Mouse (Mus musculus) thymus, postnatal 10 days (tissue): ENCODE data around the gene Ntm.

Source experiments
- DNase-seq, 2 experiments: peaks; one replicate each; pipeline ENCODE4 v3.0.0; 2021; ENCODE audit warnings: low spot score in 2 of 2

Ntm gene

GRCm38 (mm10) chr9:29802071-29802705 lies 160.8 kb downstream of the Ntm start:
- no peak for DNase-seq

- no peak for DNase-seq
Observed at GRCm38 (mm10) chr9:29796281-29796680, 166.7 kb downstream of the Ntm start.

- DNase-seq: no peak
Observed at GRCm38 (mm10) chr9:29791199-29791915, 171.6 kb downstream of the Ntm start.

GRCm38 (mm10) chr9:29790017-29790416 lies 172.9 kb downstream of the Ntm start:
- DNase-seq: no peak

- no peak for DNase-seq
Observed at GRCm38 (mm10) chr9:29788855-29789254, 174.1 kb downstream of the Ntm start.

GRCm38 (mm10) chr9:29787408-29787807 lies 175.5 kb downstream of the Ntm start:
- DNase-seq: no peak

GRCm38 (mm10) chr9:29782697-29783096 lies 180.2 kb downstream of the Ntm start:
- DNase-seq: no peak

GRCm38 (mm10) chr9:29779739-29780138 lies 183.2 kb downstream of the Ntm start:
- DNase-seq: no peak

- no peak for DNase-seq
Observed at GRCm38 (mm10) chr9:29776951-29777350, 186.0 kb downstream of the Ntm start.

- DNase-seq: no peak
Observed at GRCm38 (mm10) chr9:29776542-29776941, 186.4 kb downstream of the Ntm start.

- DNase-seq: no peak
Observed at GRCm38 (mm10) chr9:29776030-29776429, 186.9 kb downstream of the Ntm start.

- no peak for DNase-seq
Observed at GRCm38 (mm10) chr9:29772625-29773388, 190.1 kb downstream of the Ntm start.

GRCm38 (mm10) chr9:29771870-29772269 lies 191.1 kb downstream of the Ntm start:
- no peak for DNase-seq

GRCm38 (mm10) chr9:29771071-29771785 lies 191.7 kb downstream of the Ntm start:
- DNase-seq: no peak

GRCm38 (mm10) chr9:29769361-29769760 lies 193.6 kb downstream of the Ntm start:
- DNase-seq: no peak

GRCm38 (mm10) chr9:29765990-29766980 lies 196.7 kb downstream of the Ntm start:
- DNase-seq: no peak

GRCm38 (mm10) chr9:29763338-29763737 lies 199.6 kb downstream of the Ntm start:
- no peak for DNase-seq

GRCm38 (mm10) chr9:29761952-29762586 lies 200.9 kb downstream of the Ntm start:
- DNase-seq: no peak

GRCm38 (mm10) chr9:29761511-29761910 lies 201.4 kb downstream of the Ntm start:
- DNase-seq: no peak

- DNase-seq: no peak
Observed at GRCm38 (mm10) chr9:29759940-29760339, 203.0 kb downstream of the Ntm start.
